Comparison of ENCODE assay signal across 21 mouse cellular contexts in genomic region chr15:27951195-27951594, GRCm38 (mm10).
A peak's percentile ranks its signal among the peaks of the same experiment; 100 is the strongest.
DNase-seq lines count a peak whose midpoint lies in the region; ATAC-seq and TF ChIP-seq lines count a peak whose summit lies in the region.
"Had no signal": no experiment of that assay in that cellular context is flagged by ENCODE, and none has a peak within 500 bp of the region (broad histone marks: within the 10 kb centered on the region; RNA-seq: fewer than 3 reads in every experiment).

No protein-coding gene starts in this region.

- H3K27ac ChIP-seq in heart, embryonic 10.5 days, result no peak overlapping the region
- peak overlapping the region; percentile 75 for H3K27ac ChIP-seq in left cerebral cortex, adult 2 months
- H3K27ac ChIP-seq: forebrain, embryonic 10.5 days; forebrain, embryonic 13.5 days; heart, adult 2 months; hindbrain, embryonic 12.5 days; hindbrain, embryonic 15.5 days had no signal

- DNase-seq in heart, adult 11 months, result peak; percentile 74
- DNase-seq in heart, embryonic 10.5 days (ENCODE audit: low spot score), result no peak
- DNase-seq in left cerebral cortex, adult 2 months (ENCODE audit: extremely low spot score in 1 of 2, low spot score in 2 of 2), result no peak
- DNase-seq in left cerebral cortex, postnatal 4 days, result no peak
- DNase-seq in brain, adult 2 months (ENCODE audit: low read depth, low spot score), result peak; percentile 57
- DNase-seq in telencephalon, adult 2 months (ENCODE audit: low read depth, low spot score), result peak; percentile 50
- DNase-seq: adrenal gland, adult 2 months; adrenal gland, postnatal 14 days; B cell, adult 2 months; cerebellum, adult 11-12 months; cerebellum, adult 8-10 months; cerebellum, postnatal 10 days; cerebellum, postnatal 36 days; gastrocnemius, postnatal 25 days; heart, adult 2 months had no signal

- intact Hi-C loops in left cerebral cortex, adult 2 months (cut with DNase I), result no loop called here
- intact Hi-C loops in left cerebral cortex, postnatal 4 days (cut with DNase I), result no loop called here

- no peaks in the 10 kb centered on the region for H3K27me3 ChIP-seq in heart, embryonic 10.5 days (ENCODE audit: insufficient read depth, poor library complexity, severe bottlenecking)
- H3K27me3 ChIP-seq: forebrain, embryonic 13.5 days; hindbrain, embryonic 12.5 days; hindbrain, embryonic 15.5 days had no signal

- no peak for ATAC-seq in CD4-positive, CD25-positive, alpha-beta regulatory T cell, adult 4 months
- ATAC-seq: forebrain, embryonic 13.5 days; forebrain, embryonic 16.5 days had no signal

- H3K9me3 ChIP-seq in heart, embryonic 10.5 days, result no peaks in the 10 kb centered on the region
- H3K9me3 ChIP-seq: forebrain, embryonic 10.5 days; forebrain, embryonic 13.5 days; hindbrain, embryonic 12.5 days; hindbrain, embryonic 15.5 days had no signal

- no peak overlapping the region for H3K4me3 ChIP-seq in heart, embryonic 10.5 days
- H3K4me3 ChIP-seq in left cerebral cortex, adult 2 months, result no peak overlapping the region
- H3K4me3 ChIP-seq: forebrain, embryonic 10.5 days; forebrain, embryonic 13.5 days; heart, adult 2 months; hindbrain, embryonic 12.5 days; hindbrain, embryonic 15.5 days had no signal

- no peak for TF ChIP-seq CTCF in left cerebral cortex, adult 2 months (IDR thresholded peaks at IDR 0.05)

- H3K36me3 ChIP-seq in heart, embryonic 10.5 days, result no peaks in the 10 kb centered on the region
- H3K36me3 ChIP-seq: forebrain, embryonic 10.5 days; hindbrain, embryonic 12.5 days; hindbrain, embryonic 15.5 days had no signal

- H3K4me1 ChIP-seq in heart, embryonic 10.5 days, result peaks cover 48% of the 10 kb centered on the region

- 90% methylated on average over 7 of the region's 7 CpGs for WGBS in heart, embryonic 10.5 days

Comparison
In these comparisons a context has a peak if more than half of its experiments do, and no peak if none do; other contexts are left out.
1. DNase-seq: peak in heart, adult 11 months (single experiment), brain, adult 2 months (single experiment) and telencephalon, adult 2 months (single experiment); none in heart, embryonic 10.5 days (single experiment), left cerebral cortex, adult 2 months (0 of 2) and left cerebral cortex, postnatal 4 days (single experiment).